Mouse (Mus musculus) R1 (cell line): Measurements from ENCODE around the gene Tenm2.

Experiments used
- DNase-seq: peaks from one replicate; pipeline ENCODE4 v3.0.0-alpha.2; 2018; ENCODE audit warnings: low read depth, low spot score

Tenm2 gene

GRCm38 (mm10) chr11:36059325-36059843 lies 1176.4 kb downstream of the Tenm2 start:
- DNase-seq: no peak

- DNase-seq: no peak
Observed at GRCm38 (mm10) chr11:36056525-36056924, 1179.2 kb downstream of the Tenm2 start.

- no peak for DNase-seq
Observed at GRCm38 (mm10) chr11:36054323-36054722, 1181.4 kb downstream of the Tenm2 start.

GRCm38 (mm10) chr11:36053457-36053856 lies 1182.3 kb downstream of the Tenm2 start:
- DNase-seq: no peak

GRCm38 (mm10) chr11:36052598-36052997 lies 1183.2 kb downstream of the Tenm2 start:
- no peak for DNase-seq

GRCm38 (mm10) chr11:36052091-36052490 lies 1183.7 kb downstream of the Tenm2 start:
- DNase-seq: no peak

- no peak for DNase-seq
Observed at GRCm38 (mm10) chr11:36049547-36049946, 1186.2 kb downstream of the Tenm2 start.

- peak; percentile 85 for DNase-seq
Observed at GRCm38 (mm10) chr11:36045681-36046276, 1190.0 kb downstream of the Tenm2 start.

- DNase-seq: no peak
Observed at GRCm38 (mm10) chr11:36041411-36041810, 1194.4 kb downstream of the Tenm2 start.

- DNase-seq: no peak
Observed at GRCm38 (mm10) chr11:36040508-36041233, 1195.1 kb downstream of the Tenm2 start.

- no peak for DNase-seq
Observed at GRCm38 (mm10) chr11:36039825-36040224, 1195.9 kb downstream of the Tenm2 start.

- no peak for DNase-seq
Observed at GRCm38 (mm10) chr11:36038386-36038785, 1197.4 kb downstream of the Tenm2 start.

- DNase-seq: no peak
Observed at GRCm38 (mm10) chr11:36037311-36037710, 1198.5 kb downstream of the Tenm2 start.

GRCm38 (mm10) chr11:36036061-36036695 lies 1199.6 kb downstream of the Tenm2 start:
- no peak for DNase-seq

GRCm38 (mm10) chr11:36031751-36032150 lies 1204.0 kb downstream of the Tenm2 start:
- no peak for DNase-seq

GRCm38 (mm10) chr11:36020009-36020408 lies 1215.8 kb downstream of the Tenm2 start:
- DNase-seq: no peak

- no peak for DNase-seq
Observed at GRCm38 (mm10) chr11:36013179-36013578, 1222.6 kb downstream of the Tenm2 start.

GRCm38 (mm10) chr11:36009281-36010208 lies 1226.2 kb downstream of the Tenm2 start:
- no peak for DNase-seq

- DNase-seq: no peak
Observed at GRCm38 (mm10) chr11:36002900-36003299, 1232.9 kb downstream of the Tenm2 start.

GRCm38 (mm10) chr11:36001282-36001970 lies 1234.3 kb downstream of the Tenm2 start:
- DNase-seq: peak; percentile 94
